Mouse (Mus musculus) large intestine, adult 2 months (tissue): Measurements from ENCODE around the gene Scube2. TPM values are rescaled to one million over a fixed set of nuclear protein-coding genes. Genes with fewer than 3 reads are reported as not detected.

Experiments
- DNase-seq: peaks from one replicate; pipeline ENCODE4 v3.0.0-alpha.2; 2012; ENCODE audit warnings: low read depth, low spot score
- WGBS: fragments of 180-500 bp; shearing (Covaris S2); methylation state at CpG from one replicate; pipeline ENCODE4 v1.1.7; 2018; 5-methylcytosine and 5-hydroxymethylcytosine counted together
- polyA plus RNA-seq: library from polyadenylated mRNA; depleted of rRNA; stranded (reverse); fragments of >200 nt; gene quantifications from 2 replicates; pipeline ENCODE4 v1.2.3, GENCODE M21; 2012; rRNA removed

Scube2 gene
- 0.66 and 1.4 TPM in 2 replicates for polyA plus RNA-seq

DNA sequence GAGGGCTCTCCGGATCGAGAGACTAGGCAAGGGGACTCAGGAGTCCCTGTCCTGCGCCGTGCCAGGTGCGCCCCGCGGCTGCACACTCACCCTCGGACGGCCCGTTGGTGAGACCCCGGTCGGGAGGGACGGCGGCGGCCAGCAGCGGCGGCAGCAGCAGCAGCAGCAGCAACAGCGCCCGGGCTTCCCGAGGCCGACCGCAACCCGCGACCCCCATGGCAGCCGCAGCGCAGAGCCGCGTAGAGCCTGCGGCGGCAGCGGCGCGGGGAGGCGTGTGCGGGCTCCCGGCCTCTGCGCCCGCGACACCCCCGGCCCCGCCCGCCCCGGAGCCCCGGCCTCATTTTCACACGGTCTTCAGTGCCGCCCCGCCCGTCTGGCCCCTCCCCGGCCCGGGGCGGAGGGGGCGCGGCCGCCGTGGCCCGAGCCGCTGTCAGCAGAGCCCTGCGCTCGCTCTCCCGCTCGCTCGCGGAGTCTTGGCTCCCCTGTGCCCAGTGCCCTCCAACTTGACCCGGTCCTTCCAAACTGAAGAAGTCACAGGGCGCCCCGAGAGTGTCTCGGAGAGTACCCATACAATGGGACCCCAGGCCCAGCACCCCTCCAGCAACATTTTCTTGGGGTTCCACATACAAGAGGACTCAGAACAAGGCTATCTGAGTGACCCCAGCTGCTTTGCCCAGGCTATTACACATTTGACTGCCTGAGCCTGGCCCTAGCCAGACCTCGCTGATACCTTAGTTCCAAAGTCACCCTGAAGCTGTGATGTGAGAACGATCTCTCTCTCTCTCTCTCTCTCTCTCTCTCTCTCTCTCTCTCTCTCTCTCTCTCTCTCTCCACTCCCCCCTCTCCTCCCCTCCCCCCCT, at the start of gene Scube2:
Gene Scube2 (minus strand): TSS at position 310 of the 860 bp plus-strand sequence.
- no peak for DNase-seq
- 3% methylated on average over 65 of the region's 69 CpGs for WGBS

DNA sequence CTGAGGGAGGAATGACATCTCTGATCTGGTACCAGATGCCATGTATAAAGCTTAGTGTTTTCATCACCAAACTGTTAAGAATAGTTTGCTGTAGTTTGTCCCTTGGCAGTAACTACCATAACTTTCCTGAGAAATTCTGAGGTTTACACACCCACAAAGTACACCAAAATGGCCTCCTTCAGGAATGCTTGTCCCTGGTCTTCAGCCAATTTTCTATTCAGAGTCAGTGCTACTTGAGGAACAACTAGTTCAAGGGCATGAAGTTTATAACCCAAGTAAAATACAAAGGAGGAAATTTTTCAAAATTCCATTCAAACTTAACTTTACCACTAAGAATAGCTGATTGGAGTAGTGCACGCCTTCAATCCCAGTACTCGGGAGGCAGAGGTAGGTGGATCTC, 40.7 kb upstream of the Scube2 start:
- WGBS = 73% methylated on average over 2 of the region's 2 CpGs

DNA sequence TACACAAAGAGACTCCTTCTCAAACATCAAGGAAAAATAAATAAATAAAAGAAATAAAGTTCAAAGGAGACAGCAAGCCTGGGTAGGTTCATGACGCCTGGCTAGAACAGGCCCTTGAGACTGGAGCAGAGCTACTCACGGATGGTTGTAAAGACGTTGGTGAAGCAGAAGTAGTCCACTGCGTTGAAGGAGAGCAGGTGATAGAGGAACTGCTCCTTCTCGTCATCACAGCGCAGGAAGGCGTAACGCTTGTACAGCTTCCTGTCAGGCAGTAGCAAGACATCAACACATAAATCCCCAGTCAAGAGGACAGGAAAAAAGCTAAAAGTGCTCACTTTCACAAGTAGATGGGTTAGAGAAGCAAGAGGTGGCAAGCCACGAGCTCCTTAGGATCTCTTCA, 35.4 kb upstream of the Scube2 start:
- 85% methylated on average over 9 of the region's 9 CpGs for WGBS

More for the DNA sequence above, 40.7 kb upstream of the Scube2 start:
- DNase-seq = no peak

DNA sequence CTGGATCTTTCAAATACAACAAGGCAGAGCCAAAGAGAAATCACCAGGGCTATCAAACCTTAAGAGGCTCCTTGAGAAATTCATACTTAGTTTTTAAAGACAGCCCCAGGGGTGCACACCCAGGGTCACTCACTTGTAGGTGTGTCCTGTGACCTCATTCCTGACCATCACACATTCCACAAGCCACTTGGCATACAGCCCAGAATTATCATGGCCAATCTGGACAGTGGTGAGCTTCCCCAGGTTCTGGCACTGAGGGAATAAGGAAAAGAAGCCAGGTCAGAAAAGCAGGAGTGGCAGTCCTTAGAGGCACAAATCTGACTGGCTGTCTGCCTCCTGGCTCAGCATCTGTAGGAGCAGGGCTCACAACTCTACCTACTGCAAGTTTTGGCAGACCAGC, 33.4 kb upstream of the Scube2 start:
- DNase-seq = no peak

More for the DNA sequence above, 35.4 kb upstream of the Scube2 start:
- no peak for DNase-seq

DNA sequence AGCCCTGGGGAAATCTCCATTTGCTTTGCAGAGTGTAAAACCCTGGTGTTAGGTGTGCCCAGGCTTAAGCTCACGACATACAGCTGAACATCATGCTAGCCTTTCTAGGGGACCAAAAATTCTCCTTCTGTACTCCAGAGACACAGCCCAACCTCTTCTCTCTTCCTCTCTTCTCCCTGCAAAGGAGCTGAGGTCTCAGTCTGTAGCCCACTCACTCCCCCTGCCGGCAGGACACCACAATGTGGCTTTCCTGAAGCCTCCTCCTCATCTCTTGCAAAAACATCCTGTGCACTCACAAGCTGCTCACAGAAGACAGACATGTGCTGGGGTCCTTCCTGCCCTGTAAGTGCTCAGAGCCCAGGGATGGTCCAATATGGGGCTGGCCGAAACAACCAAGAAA, 27.1 kb upstream of the Scube2 start:
- 37% methylated on average over 3 of the region's 3 CpGs for WGBS
- DNase-seq = no peak

DNA sequence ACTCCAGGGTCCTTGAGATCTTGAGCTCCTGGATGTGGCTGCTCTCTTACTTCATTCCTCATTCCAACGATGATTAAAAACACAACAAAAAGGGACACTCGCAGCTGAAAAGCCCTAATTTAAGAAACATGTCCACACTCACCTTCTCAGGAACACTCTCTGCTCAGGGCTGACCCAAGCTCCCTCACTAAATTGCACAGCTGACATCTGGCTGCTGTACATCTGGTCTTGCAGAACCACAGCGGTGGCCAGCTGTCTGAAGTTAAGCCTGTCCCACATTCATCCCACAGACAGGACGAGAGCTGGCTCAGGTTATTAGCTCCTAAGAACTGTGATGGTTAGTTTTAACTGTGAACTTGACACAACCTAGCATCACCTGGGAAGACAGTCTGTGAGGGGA, 26.3 kb upstream of the Scube2 start:
- WGBS = 80% methylated on average over 4 of the region's 4 CpGs
- DNase-seq = no peak

DNA sequence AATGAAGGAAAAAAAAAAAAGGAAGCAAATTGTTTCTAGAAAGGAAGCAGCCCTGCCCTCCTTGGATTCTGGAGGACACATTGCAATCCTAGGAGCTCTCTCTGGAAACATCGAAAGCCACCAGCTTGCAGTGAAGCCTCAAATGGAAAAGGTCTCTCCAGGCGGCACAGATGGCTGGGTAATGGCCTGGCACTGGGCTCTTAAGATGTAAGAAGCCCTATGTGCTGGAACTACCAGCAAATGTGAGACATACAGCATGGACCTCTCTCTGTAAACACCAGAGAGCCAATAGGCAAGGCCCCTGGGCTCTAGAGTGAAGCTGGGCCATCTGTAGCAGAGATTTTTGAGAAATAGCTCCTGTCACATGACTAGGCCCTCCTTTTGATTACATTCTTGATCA, 24.8 kb upstream of the Scube2 start:
- DNase-seq = no peak
- WGBS = 95% methylated on average over 2 of the region's 2 CpGs

DNA sequence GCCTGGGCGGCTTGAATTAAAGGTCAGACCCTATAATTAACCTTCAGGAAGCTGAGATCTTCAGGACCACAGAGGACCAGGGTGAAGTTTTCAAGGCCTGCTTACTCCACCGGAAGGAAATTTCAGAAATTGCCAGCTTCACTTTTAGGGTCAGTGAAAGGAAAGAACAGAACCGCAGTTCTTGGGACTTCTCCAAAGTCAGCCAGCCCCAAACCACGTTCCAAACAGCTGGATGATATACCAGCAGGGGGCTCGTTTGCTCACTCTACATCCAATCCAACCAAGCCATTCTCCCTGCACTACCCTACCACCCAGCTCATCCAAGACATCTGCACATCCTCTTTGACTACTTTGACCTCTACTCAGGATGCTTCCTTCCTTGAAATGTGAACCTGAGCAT, 23.8 kb upstream of the Scube2 start:
- 73% methylated on average over 5 of the region's 5 CpGs for WGBS
- DNase-seq = no peak

DNA sequence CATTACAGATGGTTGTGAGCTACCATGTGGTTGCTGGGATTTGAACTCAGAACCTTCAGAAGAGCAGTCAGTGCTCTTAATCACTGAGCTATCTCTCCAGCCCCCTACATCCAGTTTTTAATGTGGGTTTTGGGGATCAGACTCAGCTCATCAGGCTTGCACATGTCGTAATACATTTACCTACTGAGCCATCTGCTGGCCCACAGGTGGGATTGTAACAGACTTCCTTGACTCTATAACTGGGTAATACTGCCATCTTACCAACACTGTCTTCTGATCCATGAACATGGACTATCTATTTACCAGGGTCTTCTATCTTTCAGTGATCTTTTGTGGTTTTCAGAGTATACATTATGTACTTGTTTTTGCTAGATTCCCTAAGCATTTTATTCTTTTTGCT, 20.8 kb upstream of the Scube2 start:
- no peak for DNase-seq
- WGBS = 93% methylated on average over 1 of the region's 1 CpGs

DNA sequence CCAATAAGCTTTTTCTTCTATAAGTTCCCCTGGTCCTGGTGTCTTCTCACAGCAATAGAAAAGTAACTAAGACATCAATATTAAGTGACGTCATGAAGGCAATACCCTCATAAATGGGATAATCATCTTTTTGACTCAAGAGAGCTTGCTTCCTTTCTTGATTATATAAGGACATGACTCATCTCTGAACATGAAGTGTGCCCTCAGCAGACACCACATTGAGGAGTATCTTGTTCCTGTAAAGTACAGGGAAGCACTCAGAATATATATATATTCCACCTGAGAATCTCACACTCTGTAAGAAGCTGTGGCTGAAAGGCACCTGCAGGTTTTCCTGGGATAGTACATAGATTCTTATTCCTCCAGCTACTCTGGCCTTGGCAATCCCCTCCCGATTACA, 17.1 kb upstream of the Scube2 start:
- 76% methylated on average over 2 of the region's 2 CpGs for WGBS
- DNase-seq = no peak

DNA sequence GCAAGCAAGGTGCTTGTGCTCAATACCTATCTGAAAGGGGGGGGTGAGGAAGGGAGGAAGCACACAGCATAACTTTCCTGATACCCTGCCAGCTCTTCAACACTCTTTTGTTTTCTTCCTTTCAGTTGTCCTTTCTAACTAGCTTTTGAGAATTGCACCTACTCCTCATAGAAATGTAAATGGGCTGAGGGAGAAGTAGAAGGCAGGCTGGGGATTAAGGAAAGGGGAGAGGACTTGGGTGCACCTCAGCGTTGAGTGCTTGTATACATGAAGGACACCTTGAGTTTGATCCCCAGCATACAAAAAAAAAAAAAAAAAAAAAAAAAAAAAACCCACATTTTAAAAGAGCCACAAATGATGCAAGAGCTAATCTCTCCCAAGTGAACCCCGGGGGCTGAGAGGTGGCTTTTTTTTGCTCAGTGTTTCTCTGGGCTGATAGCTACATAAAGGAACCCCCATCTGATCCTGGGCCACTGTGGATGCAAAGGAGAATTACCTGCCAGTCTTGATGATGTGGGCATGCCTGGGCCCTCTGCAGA, 16.2 kb upstream of the Scube2 start:
- no peak for DNase-seq
- 53% methylated on average over 2 of the region's 2 CpGs for WGBS

DNA sequence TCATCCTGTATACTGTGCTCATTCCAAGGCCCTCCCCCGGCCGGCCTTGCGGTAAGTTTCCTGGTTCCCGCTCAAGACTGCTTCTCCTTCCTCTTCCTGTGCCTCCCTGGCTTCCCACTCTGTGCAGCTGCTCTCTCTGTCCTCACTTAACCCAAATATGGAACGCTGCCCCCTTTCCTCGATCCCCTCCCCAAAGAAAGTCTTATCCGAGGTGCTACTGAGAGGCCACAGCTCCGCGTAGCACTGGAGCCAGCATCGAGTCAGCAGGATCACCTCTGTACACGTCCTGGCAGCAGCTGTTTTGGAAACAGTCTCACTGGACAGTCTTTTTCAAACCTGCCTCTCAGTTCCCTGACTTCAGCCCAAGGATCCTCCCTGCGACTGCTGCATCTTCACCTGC, 13.7 kb upstream of the Scube2 start:
- 51% methylated on average over 12 of the region's 12 CpGs for WGBS
- no peak for DNase-seq

DNA sequence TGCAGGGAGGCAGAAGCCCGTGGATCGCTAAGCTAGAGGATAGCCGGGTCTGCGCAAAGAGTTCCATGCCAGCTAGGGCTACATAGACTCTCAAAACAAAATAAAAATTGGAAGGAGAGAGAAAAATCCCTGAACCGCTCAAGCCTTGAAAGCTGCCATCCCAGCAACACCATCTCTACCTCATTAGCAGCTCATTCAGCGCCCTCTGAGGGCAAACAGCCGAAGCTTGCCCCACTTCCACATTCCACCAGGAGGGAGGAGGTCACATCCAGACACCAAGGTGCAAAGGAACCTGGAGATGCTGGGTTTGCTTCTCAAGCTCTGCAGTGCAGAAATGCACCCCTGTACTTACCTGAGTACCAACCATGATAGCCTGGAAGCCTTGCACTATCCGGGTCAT, 10.6 kb upstream of the Scube2 start:
- 60% methylated on average over 8 of the region's 8 CpGs for WGBS
- no peak for DNase-seq

DNA sequence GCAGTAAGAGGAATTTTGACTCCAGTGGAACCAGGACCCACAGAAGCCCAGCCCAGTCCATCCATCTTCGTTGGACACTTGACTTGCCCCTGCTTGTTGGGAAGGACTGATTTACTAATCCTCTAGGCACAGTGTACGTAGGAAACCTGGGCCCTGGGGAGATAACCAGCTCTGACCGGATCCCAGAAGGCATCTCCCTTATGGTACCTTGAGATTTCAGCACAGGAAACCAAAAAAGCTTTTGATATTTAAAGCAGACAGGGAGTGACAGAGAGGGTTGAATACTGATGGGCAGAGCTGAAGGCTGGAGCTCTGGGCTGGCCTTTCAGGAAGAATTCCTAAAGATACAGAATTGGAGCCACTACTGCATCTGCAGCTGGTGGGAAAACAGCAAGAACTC, 10.1 kb upstream of the Scube2 start:
- no peak for DNase-seq
- WGBS = 73% methylated on average over 3 of the region's 3 CpGs

DNA sequence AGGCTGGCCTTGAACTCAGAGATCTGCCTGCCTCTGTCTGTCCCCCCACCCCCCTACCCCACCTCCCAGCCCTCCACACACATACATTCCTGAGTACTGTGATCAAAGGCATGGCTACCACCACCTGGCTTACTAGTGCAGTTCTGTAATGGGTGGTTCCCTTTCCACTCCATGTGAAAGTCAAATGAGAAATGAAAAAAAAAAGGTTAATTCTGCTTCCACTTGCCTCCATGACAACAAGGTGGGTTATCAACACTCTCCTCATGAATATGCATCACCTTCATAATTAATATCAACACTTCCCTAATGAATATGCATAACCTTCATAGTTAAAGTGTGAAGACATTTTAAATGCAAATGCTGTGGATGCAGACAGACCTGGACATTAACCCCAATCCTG, 9.6 kb upstream of the Scube2 start:
- DNase-seq = no peak

DNA sequence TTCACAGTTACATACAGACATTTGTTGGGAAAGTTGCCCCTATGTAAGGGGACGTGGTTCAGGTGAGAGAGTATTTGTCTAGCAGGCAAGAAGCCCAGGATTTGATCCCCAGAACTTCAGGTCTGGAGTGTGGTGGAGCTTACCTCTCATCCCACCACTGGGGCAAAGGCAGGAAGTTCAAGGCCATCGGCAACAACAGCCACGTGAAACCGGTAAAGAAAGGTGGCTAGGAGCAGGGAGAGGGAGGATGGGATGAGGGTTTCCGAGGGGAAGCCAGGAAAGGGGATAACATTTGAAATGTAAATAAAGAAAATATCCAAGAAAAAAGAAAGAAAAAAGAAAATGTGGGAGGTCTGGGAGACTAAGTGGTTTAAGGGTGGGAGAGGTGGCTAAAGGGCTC, 7.7 kb upstream of the Scube2 start:
- 46% methylated on average over 5 of the region's 5 CpGs for WGBS

DNA sequence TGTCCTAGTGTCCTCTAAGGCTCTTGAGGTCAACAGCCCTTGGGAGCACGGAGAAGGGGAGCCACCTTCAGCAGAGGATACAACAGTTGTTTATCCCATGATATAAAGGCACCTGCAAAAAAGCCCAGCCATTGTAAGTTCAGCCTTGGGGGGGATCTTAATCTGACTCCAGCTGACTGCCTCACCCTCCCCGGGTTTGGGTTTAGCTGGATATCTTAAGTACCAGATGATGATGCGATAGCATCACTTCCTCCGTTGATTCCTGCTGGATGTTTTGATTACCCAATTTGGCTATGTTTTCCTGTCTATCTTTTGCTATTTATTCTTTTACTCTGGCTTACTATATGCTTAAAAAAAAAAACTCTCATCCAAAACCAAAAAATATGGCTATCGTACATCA, 5.8 kb upstream of the Scube2 start:
- WGBS = 81% methylated on average over 5 of the region's 5 CpGs
- DNase-seq = no peak

More for the DNA sequence above, 7.7 kb upstream of the Scube2 start:
- DNase-seq = no peak

DNA sequence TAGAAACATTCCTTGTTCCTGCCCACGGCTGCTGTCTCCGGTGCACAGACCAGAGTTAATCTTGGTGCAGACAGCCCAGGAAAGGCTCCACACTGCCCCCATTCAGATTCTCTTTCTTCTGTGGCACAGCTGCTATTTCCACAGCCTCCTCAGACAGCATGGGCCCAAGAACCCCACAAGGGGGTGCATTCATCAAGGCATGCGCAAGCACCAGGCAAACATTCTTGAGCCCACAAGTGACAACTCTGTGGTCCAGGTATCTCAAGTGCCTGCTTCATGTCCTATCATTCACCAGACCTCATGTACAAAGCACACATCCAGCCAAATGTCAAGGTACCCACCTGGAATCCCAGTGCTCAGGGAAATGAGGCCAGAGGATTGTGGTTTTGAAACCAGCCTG, 3.0 kb upstream of the Scube2 start:
- WGBS = 59% methylated on average over 3 of the region's 3 CpGs
- DNase-seq = no peak

DNA sequence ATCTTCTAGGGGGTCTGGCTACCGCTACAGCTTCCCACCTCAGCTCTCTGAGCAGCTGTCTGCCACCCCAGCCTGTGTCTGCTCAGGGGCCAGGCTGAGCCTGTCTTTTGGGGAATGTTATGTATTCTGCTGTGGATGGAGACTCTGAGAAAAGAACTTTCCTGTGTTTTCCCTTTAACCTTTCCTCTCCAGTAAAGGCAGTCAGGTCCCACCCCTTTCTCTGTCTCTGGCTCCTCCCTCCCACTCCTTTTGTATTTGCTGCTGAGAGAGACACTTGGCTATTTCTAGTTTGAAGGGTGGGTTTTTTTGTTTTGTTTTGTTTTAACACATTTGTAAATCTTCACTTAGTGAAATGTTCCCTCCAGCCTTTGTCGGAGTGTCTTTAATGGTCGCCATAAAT, 1.2 kb upstream of the Scube2 start:
- DNase-seq = no peak
- 67% methylated on average over 3 of the region's 3 CpGs for WGBS

DNA sequence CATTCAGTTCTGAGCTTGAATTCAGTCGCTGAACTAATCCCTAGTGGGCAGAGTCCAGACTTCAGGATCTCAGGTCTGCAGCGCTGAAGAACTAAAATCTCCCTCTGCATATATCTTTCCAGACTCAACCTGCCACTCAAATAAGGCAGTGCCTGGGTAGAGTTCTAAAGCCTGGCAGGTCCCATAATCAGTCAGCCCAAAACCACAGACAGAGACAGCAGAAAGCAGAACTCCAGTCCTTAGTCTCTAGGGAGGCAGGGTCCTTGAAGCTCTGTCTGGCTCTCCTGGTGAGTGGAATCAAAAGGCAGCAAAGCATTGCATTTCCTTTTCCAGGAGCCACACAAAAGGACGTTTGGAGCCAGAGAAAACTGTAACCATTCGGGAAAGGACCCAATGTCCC, 1.9 kb downstream of the Scube2 start:
- DNase-seq = no peak
- 28% methylated on average over 4 of the region's 4 CpGs for WGBS

DNA sequence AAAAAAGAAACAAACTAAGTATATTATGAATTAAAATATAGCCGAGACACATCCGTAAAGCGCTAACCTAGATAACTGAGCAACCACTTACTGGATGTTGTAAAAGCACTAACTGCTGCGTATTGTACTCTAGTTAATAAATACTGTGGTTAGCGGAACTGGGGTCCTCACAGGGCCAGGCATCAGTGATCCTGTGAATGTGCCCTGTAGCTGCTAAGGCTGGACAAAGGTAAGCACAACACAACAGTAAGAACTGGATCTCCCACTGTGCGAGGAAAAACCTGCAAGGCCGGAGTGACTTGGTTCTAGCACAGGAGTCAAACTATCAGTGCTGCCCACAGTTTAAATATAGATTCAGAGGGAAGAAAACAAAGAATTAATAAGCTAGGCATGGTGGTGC, 5.3 kb downstream of the Scube2 start:
- DNase-seq = no peak
- WGBS = 64% methylated on average over 7 of the region's 7 CpGs

DNA sequence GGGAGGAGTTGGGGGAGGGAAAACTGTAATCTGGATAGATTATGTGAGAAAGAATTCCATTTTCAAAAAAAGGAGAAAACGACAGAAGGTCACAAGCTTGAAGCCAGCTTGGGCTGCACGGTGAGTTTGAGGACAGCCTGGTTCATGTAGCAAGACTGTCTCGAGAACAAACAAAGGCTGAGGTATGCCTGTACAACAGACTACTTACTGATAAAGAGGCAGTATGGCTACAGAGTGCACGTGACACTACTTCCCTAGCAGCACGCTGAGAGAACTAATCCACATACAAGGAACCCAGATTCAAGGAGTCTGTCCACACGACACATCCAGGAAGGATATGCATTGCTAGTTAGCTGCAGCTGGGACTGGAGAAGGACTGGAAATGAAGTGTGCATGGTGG, 6.1 kb downstream of the Scube2 start:
- WGBS = 33% methylated on average over 6 of the region's 6 CpGs
- no peak for DNase-seq
